Mouse (Mus musculus) ovary, adult 18-20 months (tissue): Measurements from ENCODE around the gene Tuft1.
"Not testable (repeated sequence)": the region's sequence is repeated elsewhere in the genome, so short reads cannot be mapped to it uniquely, and the experiment has no call there.

Experiments used
- DNase-seq: peaks from one replicate; pipeline ENCODE4 v3.0.0; 2022; ENCODE audit warnings: low spot score, mixed read lengths

Tuft1 gene

DNA sequence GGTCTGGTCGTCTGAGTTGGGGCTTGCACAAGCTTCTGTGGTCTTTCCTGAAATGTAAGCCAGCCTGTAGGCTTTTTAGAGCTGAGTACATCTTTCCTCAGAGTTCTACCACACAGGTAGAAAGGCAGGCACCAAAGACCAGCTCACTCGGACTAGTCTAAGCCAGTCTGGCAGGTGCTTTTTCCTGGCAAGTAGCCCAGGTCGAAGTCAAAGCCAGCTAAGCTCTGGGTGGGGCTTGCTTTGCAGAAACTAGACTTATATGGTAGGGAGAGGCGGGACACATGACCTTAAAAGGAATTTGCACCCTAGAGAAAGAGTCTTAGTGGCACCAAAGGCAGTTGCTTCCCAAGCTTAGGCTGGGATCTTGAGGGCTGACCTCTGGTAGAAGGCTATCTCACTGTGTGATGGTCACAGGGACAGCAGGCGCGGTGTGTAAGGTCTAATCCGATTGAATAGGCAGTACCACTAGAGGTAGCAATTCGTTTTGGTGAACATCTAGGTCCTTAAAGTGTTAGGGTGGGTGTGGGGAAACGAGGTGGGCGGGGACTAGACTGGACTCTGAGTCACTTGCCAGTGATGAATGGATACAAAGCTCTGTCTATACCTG, 573 bp upstream of the Tuft1 start:
- not testable (repeated sequence) for DNase-seq

DNA sequence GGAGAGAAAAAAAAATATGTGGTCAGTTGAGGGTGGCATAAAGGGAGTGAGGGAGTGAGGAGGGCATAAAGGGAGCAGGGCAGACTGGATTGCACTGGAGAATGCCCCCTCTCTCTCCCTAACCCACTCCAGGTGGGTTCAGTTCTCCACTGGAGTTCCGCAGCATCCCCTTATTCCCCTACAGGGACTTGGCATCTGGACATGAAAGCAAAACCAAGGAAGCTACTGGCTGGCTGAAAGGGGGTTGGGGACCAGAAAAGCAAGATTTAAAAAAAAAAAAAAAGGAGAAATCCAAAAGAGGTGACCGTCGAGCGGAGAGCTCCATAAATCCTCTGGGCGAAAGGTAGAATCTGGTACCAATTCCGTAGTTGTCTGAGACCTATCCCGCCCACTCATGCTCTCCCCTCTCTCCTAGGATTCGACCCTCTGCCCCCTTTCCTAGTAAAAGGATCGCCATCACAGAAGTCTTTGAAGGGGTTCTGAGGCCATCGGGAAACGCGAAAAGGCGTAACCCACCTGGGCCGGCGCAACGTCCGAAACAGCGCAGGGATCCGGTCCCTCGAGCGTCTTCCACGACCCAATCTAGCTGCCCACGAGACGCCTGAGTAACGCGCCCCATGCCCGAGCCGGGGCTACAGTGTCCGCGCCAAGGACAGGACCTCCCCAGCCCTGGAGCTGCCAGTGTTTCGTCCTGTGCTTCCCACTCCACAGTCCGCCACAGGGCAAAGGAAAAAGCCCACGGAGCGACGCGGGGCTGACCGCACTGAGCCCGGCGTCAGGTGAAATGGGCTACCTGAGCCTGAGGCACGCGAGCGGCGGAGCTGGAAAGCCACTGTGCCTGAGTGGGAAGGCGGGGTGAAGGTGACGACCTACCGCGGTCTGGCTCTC, 576 bp downstream of the Tuft1 start:
- not testable (repeated sequence) for DNase-seq

GRCm38 (mm10) chr3:94653967-94654366, 4.7 kb downstream of the Tuft1 start:
- DNase-seq = not testable (repeated sequence)

GRCm38 (mm10) chr3:94650409-94650808, 8.3 kb downstream of the Tuft1 start:
- peak; percentile 7 for DNase-seq

- DNase-seq = peak; percentile 24
Measured at GRCm38 (mm10) chr3:94648755-94649590, 9.7 kb downstream of the Tuft1 start.

- not testable (repeated sequence) for DNase-seq
Measured at GRCm38 (mm10) chr3:94642495-94643162, 16.0 kb downstream of the Tuft1 start, which contains the start of gene Gm10972. Gene Gm10972 (plus strand): TSS chr3:94643112.

DNA sequence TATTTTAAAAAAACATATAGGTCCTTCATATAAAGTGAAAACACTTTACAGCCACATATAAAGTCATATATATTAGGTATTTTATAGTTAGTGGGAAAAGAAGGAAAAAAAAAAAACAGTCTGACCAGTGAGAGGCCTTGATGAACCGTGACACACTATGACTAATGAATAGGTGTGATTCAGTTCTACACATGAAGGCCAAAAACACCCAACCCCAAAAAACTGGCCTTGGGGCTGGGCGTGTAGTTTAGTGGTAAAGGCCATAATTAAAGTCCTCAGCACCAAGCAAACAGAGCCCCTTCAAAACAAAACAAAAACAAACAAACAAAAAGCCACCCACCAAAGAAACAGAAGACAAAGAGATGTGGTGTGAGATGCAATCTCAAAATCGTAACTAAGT, 28.8 kb downstream of the Tuft1 start:
- DNase-seq = no peak

DNA sequence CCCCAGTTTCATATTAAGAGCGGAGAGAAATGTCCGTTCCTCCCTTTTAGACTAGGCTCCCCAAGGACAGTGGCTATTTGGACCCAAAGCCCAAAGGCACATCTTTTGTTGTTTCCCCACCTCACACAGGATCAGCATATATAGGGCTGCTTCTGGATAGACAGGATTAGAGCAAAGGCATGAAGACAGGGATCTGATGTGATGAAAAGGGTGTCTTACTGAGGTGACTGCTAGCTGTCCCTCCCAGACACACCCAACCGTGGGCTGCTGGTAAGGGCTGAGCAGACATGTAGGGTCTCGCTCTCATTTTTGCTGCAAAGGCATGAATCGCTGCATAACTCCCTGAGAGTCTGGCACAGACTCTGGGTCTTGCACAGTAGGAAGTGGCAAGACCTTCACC, 30.0 kb downstream of the Tuft1 start:
- no peak for DNase-seq

- no peak for DNase-seq
Measured at GRCm38 (mm10) chr3:94624281-94624680, 34.4 kb downstream of the Tuft1 start.

- no peak for DNase-seq
Measured at GRCm38 (mm10) chr3:94622550-94622949, 36.1 kb downstream of the Tuft1 start.

- no peak for DNase-seq
Measured at GRCm38 (mm10) chr3:94621740-94622507, 36.7 kb downstream of the Tuft1 start.

DNA sequence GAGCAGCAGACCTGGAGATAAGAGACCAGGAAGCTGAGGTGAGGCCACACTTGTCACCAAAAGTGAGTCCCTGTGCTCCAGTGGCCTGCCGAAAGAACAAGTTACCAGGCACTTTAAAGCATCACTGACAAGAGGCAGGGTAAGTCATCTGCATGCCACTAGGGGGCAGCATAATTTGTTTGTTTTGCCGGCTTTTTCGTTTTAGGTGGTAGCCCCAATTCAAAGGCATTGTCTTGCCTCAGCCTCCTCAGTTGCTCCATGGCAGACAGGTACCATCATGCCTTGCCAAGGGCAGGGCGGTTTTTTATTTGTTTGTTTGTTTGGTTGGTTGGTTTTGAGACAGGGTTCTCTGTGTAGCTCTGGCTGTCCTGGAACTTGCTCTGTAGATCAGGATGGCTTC, 42.0 kb downstream of the Tuft1 start:
- no peak for DNase-seq

GRCm38 (mm10) chr3:94613258-94613878, 45.3 kb downstream of the Tuft1 start:
- DNase-seq = no peak

GRCm38 (mm10) chr3:94612274-94612673, 46.4 kb downstream of the Tuft1 start:
- no peak for DNase-seq

- DNase-seq = no peak
Measured at GRCm38 (mm10) chr3:94611834-94612233, 46.8 kb downstream of the Tuft1 start.

DNA sequence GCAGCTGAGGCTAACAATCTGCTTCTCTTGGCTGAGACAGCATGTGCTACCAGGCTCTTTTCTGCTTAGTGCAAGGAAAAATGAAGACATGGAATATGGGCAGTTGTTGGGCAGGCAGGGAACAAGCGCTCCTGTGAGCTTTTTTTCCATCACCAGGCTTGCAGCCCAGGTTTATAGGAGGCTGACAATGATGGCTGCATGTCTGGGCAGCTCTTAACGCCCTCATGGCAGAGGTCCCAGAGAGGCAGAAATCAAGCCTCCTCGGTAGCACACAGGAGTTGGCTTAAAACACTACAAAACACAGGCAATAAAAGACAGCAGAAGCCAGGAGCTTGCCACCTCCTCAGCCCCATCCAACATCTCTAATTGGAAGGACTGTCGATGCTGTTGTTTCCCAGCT, 47.3 kb downstream of the Tuft1 start:
- no peak for DNase-seq

DNA sequence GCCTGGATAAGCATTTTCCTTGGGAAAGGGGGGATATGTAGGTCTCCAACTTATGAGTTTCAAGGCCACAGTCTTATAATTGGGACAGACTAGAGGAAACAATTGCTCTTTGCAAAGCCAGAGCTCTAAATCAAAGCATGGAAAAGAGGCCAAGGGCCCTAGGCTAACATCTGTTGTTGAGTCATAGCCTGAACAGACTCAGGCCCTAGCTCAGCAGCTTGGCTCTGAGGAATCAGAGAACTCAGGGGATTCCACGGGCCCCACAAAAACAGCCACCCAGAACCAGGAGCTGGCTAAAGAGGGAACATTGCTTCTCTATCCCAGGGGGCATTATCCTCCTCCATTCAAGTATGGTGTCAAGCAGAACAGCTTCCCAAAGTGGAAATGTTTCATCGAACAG, 48.1 kb downstream of the Tuft1 start:
- no peak for DNase-seq

DNA sequence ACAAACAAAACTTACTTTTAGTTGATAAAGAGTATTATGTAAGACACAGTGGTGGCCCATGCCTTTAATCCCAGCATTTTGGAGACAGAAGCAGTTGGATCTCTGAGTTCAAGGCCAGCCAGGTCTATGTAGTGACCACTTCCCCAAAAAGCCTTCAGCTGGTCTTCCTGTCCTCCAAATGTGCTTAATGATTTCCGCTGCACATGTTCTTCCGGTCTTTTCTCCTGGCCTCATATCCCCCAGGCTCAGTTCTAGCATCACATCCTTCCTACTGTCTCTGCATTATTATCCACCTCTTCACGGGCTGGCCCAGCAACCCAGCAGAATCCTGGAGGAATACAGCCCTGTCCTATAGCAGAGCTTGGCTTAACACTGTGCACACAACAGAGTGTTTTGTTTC, 49.1 kb downstream of the Tuft1 start:
- DNase-seq = no peak

DNA sequence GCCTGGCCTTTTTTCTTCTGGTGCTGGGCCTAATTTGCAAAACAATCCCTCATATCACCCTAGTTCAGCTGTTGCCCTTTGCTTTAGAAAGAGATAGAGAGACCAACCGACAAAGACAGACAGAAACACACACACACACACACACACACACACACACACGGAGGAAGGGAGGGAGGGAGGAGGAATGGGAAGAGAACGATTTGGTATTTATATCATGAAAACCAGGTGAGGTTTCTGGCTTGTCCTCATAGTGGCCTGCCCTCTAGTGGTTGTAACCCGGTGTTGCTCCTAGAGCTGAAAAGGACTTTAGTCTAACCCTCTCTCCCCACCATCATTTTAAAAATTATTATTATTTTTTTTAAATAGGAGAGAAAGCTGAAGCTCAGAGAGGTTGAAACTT, 56.7 kb downstream of the Tuft1 start:
- DNase-seq = no peak

- no peak for DNase-seq
Measured at GRCm38 (mm10) chr3:94597224-94597779, 61.4 kb downstream of the Tuft1 start.
